Mouse (Mus musculus) myocyte (in vitro differentiated cells): ENCODE measurements at regions not wholly inside any gene's neighbourhood (a gene's known extent, or its start where the extent isn't known, plus 50 kb on each side); places are given as distances from the start of the nearest gene placed in this dataset.

Experiments used
- MAX ChIP-seq: IDR thresholded peaks from one replicate; pipeline ENCODE4 v1.6.1; 2011; ENCODE audit warnings: low read depth, mild to moderate bottlenecking, control low read depth
- POLR2A ChIP-seq: IDR thresholded peaks from one replicate; pipeline ENCODE4 v1.6.1; 2011; ENCODE audit warnings: low read depth, mild to moderate bottlenecking, control low read depth, moderate library complexity; ENCODE audit not compliant: insufficient read length
- TCF12 ChIP-seq: IDR thresholded peaks from one replicate; pipeline ENCODE4 v1.6.1; 2011; ENCODE audit warnings: mild to moderate bottlenecking, control low read depth; ENCODE audit not compliant: poor library complexity, insufficient read depth, severe bottlenecking

- TF ChIP-seq POLR2A (no peak), MAX (no peak), TCF12 (no peak)
These were observed 2050.7 kb upstream of the 5930422O12Rik start for GRCm38 (mm10) chr8:31377698-31378334.
